Mouse (Mus musculus) urinary bladder, adult 2 months (tissue): ENCODE data around the gene Zfp11. TPM values are rescaled to one million over a fixed set of nuclear protein-coding genes. Genes with fewer than 3 reads are reported as not detected.

Experiments
- DNase-seq: peaks from one replicate; pipeline ENCODE4 v3.0.0; 2022; ENCODE audit warnings: low spot score
- polyA plus RNA-seq: library from polyadenylated mRNA; depleted of rRNA; stranded (reverse); fragments of >200 nt; gene quantifications from 2 replicates; pipeline ENCODE4 v1.2.3, GENCODE M21; 2012; rRNA removed

Zfp11 gene
- polyA plus RNA-seq, 1 experiment, result 3.5 TPM

DNA sequence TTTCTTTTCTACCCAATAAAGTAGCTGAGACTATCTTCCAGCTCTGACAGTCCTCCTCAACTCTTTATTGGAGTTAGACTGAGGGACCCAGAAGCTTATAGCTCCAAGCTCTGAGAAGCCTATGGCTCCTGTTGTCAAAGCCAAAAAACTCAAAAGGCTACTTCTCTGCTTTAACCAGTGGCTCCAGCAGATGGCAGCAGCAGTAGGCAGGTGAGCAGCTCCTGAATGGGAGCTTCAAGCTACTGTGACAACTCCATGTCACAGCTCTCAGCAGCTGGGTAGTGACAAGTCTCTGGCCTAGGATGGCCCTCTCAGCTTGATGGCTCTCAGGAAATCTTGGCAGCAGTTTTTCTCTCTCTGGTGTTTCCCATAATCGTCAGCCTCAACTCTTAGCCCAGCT lies 58.8 kb downstream of the Zfp11 start:
- no peak for DNase-seq

DNA sequence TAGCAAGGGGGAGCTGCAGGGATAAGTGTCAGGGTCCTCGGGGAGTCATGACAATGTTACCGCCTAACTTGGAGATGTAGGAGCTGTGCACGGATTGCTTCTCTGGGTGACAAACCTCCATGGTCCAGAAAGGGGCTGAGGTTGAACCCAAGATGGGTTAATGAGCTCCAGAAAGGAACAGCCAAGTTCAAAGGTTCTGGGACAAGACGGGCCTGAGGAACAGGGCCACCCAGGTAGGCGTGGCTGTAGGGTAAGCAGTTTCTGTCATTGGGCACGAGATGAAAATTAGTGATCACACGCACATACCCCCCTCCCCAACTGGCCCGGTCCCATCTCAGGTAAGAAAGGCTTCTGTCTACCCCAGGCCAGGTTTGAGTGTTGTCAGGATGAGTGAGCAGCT lies 62.4 kb downstream of the Zfp11 start:
- no peak for DNase-seq

Other genes with a start within 250 kb of the Zfp11 start
- gene Sfswap, start 168.9 kb downstream of the Zfp11 start, polyA plus RNA-seq, result 83.6 and 88.5 TPM in 2 replicates
- gene Mmp17, start 85.9 kb downstream of the Zfp11 start, polyA plus RNA-seq, result 17.9 and 22.8 TPM in 2 replicates
- gene Sept14, start 38.4 kb upstream of the Zfp11 start, polyA plus RNA-seq, result not detected in 2 replicates
- gene Mrps17, start 45.4 kb upstream of the Zfp11 start, polyA plus RNA-seq, result 79.1 and 92.5 TPM in 2 replicates
- 73.3 and 82.2 TPM in 2 replicates for gene Nipsnap2, start 55.0 kb upstream of the Zfp11 start, polyA plus RNA-seq
- 10.5 and 13.2 TPM in 2 replicates for gene Psph, start 117.3 kb upstream of the Zfp11 start, polyA plus RNA-seq
- 12.4 and 16.2 TPM in 2 replicates for gene Sumf2, start 176.9 kb upstream of the Zfp11 start, polyA plus RNA-seq
- 523 and 694 TPM in 2 replicates for gene Chchd2, start 217.4 kb upstream of the Zfp11 start, polyA plus RNA-seq
- 1.9 and 2.3 TPM in 2 replicates for gene Zbed5, start 225.6 kb upstream of the Zfp11 start, polyA plus RNA-seq
- 4.2 and 4.6 TPM in 2 replicates for gene Phkg1, start 228.4 kb upstream of the Zfp11 start, polyA plus RNA-seq
- gene Nupr1l, start 238.4 kb upstream of the Zfp11 start, polyA plus RNA-seq, result 7.4 and 10.5 TPM in 2 replicates